Mouse (Mus musculus) thymus, postnatal 10 days (tissue): ENCODE data around the gene Syne3.

Experiments
- DNase-seq, 2 experiments: peaks; one replicate each; pipeline ENCODE4 v3.0.0; 2021; ENCODE audit warnings: low spot score in 2 of 2

Gene Syne3

DNA sequence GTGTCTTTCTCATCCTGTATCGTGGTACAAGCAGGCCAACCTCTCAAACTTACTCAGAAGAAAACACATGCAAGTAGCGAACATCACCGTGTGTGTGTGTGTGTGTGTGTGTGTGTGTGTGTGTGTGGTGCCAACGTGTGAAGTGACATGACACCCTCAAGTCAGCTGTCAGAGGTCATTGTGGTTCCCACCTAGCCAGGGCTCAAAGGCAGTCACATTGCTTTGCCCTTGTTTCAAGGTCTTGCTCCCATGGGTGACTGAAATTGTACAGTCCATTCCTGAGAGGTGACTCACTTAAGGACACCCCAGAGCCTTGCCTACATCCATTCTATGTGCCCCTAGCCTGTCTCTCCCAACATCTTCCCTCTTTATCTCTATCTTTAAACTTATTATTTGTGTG, 40.0 kb downstream of the Syne3 start:
- DNase-seq, result no peak

GRCm38 (mm10) chr12:104969177-104969576, 40.4 kb downstream of the Syne3 start:
- no peak for DNase-seq

- DNase-seq, result no peak
Measured at GRCm38 (mm10) chr12:104964953-104965911, 44.4 kb downstream of the Syne3 start.

GRCm38 (mm10) chr12:104960421-104960820, 49.2 kb downstream of the Syne3 start:
- DNase-seq, result no peak

DNA sequence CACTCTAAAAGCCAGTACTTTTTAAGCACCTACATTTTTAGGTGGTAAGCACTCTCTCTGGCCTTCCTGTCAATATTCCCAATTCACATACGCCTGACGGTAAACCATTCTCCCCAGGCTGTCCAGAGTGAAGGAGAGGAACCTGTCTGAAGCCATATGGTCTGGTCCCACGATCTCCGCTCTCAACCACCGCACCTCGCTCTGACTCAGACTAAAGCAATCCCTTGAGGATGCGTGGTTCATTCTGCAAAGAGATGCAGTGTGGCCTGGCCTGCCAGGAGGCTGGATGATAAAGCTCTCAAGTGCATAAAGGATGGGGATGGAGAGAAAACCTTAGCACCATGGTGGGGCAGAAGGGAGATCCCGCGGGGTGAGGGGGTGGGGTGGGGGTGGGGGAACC, 49.6 kb downstream of the Syne3 start:
- DNase-seq, result no peak

- no peak for DNase-seq
Measured at GRCm38 (mm10) chr12:104958263-104958662, 51.3 kb downstream of the Syne3 start.

- DNase-seq, result no peak
Measured at GRCm38 (mm10) chr12:104957165-104957564, 52.4 kb downstream of the Syne3 start.

- DNase-seq, result no peak
Measured at GRCm38 (mm10) chr12:104956406-104956805, 53.2 kb downstream of the Syne3 start.

GRCm38 (mm10) chr12:104955003-104955800, 54.4 kb downstream of the Syne3 start:
- DNase-seq, result no peak

DNA sequence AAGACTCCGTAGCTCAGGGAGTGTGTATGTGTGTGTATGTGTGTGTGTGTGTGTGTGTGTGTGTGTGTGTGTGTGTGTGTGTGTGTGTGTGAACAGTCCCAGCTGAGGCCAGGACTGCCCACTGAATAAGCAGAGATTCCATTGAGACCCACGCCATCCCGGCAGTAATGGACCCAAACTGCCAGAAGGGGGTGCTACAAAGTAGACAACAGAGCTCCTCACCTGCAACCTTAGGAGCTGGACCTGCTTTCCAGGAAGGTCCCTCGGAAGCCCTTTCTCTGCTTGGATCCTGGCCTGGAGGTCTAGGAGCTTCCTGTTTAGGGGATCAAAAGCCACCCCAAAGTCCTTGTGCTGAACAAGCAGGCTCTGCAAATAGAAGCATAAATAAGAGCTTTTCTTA, 55.7 kb downstream of the Syne3 start:
- DNase-seq, result peak; percentile 35 to 62

DNA sequence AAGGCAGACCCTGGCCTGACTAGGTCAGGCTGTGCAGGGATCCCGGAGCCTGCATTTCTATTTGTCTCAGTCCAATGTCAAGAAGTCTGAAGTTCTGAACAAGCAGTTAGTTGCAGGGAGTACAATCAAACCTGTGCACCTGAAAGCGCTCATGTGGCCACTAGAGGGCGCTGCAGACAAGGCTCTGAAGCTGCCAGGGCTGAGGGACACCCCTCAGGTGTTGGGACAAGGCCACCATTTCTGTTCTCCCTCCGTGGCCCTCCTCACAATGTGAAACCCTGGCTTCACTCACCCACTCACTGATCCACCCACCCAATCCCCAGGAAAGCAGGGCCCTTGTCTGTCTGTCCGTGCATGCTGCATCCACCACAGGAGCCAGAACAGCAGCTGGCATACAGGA, 57.2 kb downstream of the Syne3 start:
- peak; percentile 64 to 87 for DNase-seq

DNA sequence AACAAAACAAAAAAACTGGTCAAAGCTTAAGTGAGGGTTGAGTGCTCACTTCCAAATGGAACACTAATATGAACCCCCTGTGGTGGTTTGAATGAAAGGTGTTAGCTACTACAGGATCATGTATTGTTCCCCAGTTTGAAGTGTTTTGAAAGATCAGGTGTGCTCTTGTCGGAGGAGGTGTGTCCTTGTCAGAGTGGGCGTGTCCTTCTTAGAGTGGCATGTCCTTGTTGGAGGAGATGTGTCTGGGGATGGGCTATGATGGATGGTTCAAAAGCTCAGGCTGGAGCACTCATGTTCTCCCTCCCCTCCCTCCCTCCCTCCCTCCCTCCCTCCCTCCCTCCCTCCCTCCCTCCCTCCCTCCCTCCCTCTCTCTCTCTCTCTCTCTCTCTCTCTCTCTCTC, 61.7 kb downstream of the Syne3 start:
- no peak for DNase-seq

DNA sequence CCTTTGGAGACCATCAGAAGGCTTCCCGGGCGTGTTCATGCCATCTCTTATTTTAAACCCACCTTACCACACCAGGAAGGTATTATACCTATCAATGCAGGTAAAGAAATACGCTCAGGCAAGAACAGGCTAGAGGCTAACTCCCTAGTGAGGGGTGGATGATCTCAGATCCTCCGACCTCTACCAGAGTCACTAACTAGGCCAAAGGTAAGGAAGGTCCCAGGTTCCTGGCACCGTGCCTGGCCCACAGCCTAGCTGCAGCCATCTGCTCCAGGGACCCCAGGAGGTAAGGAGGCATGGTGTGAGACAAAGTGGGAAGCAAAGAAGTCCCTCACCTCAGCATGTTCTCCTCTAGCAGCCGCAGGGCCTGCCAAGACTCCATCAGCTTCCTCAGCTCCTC, 63.4 kb downstream of the Syne3 start:
- DNase-seq, result no peak

DNA sequence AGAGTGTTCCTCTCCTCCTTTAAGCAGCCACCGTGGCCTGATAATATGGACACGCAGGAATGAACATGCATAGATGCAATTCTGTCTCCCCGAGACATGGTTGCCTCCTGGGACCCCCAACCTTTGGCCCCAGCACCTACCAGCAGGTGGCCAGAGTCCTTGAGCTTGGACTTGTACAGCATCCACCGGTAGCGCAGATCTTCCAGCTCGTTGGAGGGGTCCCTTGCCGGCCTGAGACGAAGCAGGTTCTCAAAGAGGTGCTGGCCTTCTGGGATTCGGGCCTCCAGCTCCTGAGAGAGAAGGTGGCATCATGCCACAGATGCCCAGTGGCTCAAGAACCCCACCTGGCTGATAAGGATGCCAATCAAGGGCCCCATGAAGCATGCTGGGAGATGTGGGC, 69.1 kb downstream of the Syne3 start:
- DNase-seq, result no peak

- no peak for DNase-seq
Measured at GRCm38 (mm10) chr12:104940027-104940386, 69.6 kb downstream of the Syne3 start.

- DNase-seq, result peak in 1 of 2 experiments; percentile 55
Measured at GRCm38 (mm10) chr12:104939372-104940026, 70.1 kb downstream of the Syne3 start.

GRCm38 (mm10) chr12:104938935-104939334, 70.7 kb downstream of the Syne3 start:
- no peak for DNase-seq

DNA sequence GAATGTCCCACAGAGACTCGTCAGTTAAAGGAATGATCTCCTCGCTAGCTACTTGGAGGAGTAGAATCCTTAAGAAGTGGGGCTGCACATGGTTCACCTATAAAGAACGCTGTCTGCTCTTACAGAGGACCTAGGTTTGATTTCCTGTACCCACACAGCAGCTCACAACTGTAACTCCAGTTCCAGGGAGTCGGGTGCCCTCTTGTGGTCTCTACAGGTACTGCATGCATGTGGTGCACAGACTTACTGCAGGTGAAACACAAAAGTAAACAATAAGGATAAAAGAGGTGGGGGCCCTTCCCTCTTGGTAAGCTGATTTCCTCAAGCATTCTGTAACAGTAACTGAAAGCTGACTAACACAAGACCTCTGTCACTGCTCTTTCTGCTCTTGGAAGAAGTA, 73.4 kb downstream of the Syne3 start:
- DNase-seq, result peak in 1 of 2 experiments; percentile 41

DNA sequence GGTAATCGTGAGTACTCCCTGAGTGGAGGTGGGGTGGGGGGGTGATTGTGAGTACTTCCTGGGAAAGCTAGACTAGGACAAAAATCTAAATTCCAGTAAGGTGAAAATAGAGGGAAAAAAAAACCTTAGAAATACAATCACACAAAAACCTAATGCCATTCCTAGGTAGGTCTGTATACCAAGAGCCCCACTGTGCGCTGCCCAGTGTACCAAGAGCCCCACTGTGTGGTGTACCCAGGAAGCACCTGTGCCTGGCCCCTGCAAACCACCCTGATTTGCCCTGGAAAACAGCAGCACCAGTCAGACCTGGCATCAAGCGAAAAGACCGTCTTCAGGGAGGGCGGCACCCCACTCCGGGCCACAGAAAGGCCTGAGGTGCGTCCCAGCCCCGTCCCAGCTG, 74.5 kb downstream of the Syne3 start:
- no peak for DNase-seq

DNA sequence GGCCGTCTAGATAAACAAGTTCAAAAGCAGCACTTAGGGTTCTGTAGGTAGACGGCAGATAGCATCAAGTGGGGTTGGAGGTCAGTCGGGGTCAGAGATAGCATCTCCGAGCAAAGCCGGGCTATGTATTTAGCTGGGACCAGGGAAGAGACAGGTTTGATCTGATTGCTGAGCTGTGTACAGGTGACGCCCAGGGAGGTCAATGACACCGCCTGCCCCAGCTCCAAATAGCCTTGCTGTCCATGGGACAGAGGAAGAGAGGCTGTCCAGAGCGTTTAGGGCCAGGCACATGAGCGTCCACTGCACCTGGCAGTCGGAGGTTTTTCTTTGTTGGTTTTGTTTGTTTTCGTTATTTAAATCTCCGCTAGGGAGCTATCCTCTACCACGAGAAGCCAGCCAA, 75.8 kb downstream of the Syne3 start:
- no peak for DNase-seq

GRCm38 (mm10) chr12:104933217-104933616, 76.4 kb downstream of the Syne3 start:
- DNase-seq, result no peak

DNA sequence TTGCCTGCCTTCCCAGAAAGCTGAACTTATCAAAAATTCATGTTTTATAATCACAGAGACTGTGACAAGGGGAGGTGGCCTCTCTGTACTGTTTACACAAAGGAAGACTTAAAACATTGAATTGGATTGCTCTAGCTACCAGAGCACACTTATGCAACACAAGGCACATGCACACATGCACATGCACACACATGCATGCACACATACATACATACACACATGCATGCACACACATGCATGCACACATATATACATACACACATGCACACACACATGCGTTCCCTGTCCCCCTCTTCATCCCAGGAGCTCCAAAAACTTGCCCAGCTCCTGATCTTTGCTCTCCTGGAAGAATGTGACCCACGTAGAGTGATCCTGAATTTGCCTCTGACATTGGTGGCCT, 83.8 kb downstream of the Syne3 start:
- no peak for DNase-seq
